Mouse (Mus musculus) ES-E14 (cell line): ENCODE results near the gene Nle1. TPM values are rescaled to one million over a fixed set of nuclear protein-coding genes. Genes with fewer than 3 reads are reported as not detected.

Source experiments
- DNase-seq: peaks from one replicate; pipeline ENCODE4 v3.0.0-alpha.2; 2013; ENCODE audit warnings: low read depth, low spot score
- H3K27ac ChIP-seq: 2 replicates; pipeline ENCODE4 v1.5.1; 2012; ENCODE audit warnings: low read depth, mild to moderate bottlenecking, low read length, moderate library complexity, mixed read lengths; ENCODE audit not compliant: poor library complexity, insufficient read depth, severe bottlenecking
- H3K36me3 ChIP-seq: 2 replicates; pipeline ENCODE4 v1.6.1; 2012; ENCODE audit warnings: mild to moderate bottlenecking, low read length, moderate library complexity, mixed read lengths; ENCODE audit not compliant: control insufficient read depth, poor library complexity, insufficient read depth, severe bottlenecking
- H3K4me1 ChIP-seq, 2 experiments: fragments of 150-350 bp in 1 of 2; sonication (generic) in 1 of 2; 2 replicates each; pipeline ENCODE4 v1.6.1; 2012; ENCODE audit warnings: low read length in 2 of 2, mild to moderate bottlenecking in 1 of 2, mixed read lengths in 1 of 2; ENCODE audit not compliant: control insufficient read depth in 2 of 2, insufficient read depth in 2 of 2, poor library complexity in 1 of 2
- H3K4me3 ChIP-seq, 2 experiments: fragments of 150-350 bp in 1 of 2; sonication (generic) in 1 of 2; 2 replicates each; pipeline ENCODE4 v1.5.1; 2012; ENCODE audit warnings: low read length in 2 of 2, low read depth in 1 of 2, mild to moderate bottlenecking in 1 of 2, mixed read lengths in 1 of 2; ENCODE audit not compliant: insufficient read depth in 1 of 2, poor library complexity in 1 of 2, severe bottlenecking in 1 of 2
- H3K9ac ChIP-seq: 2 replicates; pipeline ENCODE4 v1.6.1; 2012; ENCODE audit warnings: low read depth, mild to moderate bottlenecking, low read length, mixed read lengths; ENCODE audit not compliant: poor library complexity, insufficient read depth, severe bottlenecking
- H3K9me3 ChIP-seq: fragments of 150-350 bp; sonication (generic); 2 replicates; pipeline ENCODE4 v1.6.1; 2012; ENCODE audit warnings: low read depth, mild to moderate bottlenecking, low read length; ENCODE audit not compliant: control insufficient read depth, insufficient read depth
- CHD2 ChIP-seq: IDR thresholded peaks from 2 replicates; pipeline ENCODE4 v1.6.1; 2014; ENCODE audit warnings: mild to moderate bottlenecking, low read depth, low read length, inconsistent platforms
- HCFC1 ChIP-seq: IDR thresholded peaks from 2 replicates; pipeline ENCODE4 v1.6.1; 2012; ENCODE audit warnings: low read length, inconsistent platforms, borderline replicate concordance; ENCODE audit not compliant: insufficient read depth
- MAFK ChIP-seq: IDR thresholded peaks from 2 replicates; pipeline ENCODE4 v1.6.1; 2014; ENCODE audit warnings: mild to moderate bottlenecking, low read depth, low read length, inconsistent platforms; ENCODE audit not compliant: insufficient read depth
- ZC3H11A ChIP-seq: IDR thresholded peaks from 2 replicates; pipeline ENCODE4 v1.6.1; 2012; ENCODE audit warnings: low read depth, mild to moderate bottlenecking, inconsistent platforms, low read length, borderline replicate concordance
- ZNF384 ChIP-seq: IDR thresholded peaks from 2 replicates; pipeline ENCODE4 v1.6.1; 2012; ENCODE audit warnings: low read depth, low read length, inconsistent platforms
- in situ Hi-C, 2 experiments: fragments of 600-800 bp; cut with MboI; formaldehyde crosslinking; loops; one replicate each; pipeline ENCODE4 v1.15.1; 2025; ENCODE audit warnings: low sequenced_read_pairs in 2 of 2, inconsistent platforms in 1 of 2; ENCODE audit not compliant: unreplicated experiment in 2 of 2
- total RNA-seq: library from RNA; depleted of rRNA; stranded (reverse); fragments of 300-350 nt; gene quantifications from 2 replicates; pipeline ENCODE4 v1.2.3, GENCODE M21; 2012

Nle1 gene
- total RNA-seq, 1 experiment: 61.5 TPM

DNA sequence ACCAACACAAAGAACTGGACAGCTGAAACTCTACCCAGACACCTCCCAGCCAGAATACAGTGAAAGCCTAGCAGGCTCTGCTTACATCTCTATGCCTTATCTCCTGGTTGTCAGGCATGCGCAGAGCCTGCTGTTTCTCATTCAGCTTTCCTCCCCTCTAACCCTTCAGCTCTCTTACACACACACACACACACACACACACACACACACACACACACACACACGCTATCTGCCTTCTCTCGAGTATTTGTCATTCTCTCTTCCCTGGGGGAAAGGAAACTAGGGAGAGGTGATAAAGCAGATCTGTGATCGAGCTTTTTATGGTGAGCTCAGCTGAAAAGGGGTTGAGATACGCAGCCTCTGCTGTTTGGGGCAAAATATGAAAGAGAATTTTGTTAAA, 33.3 kb downstream of the Nle1 start:
- no peak for DNase-seq
- Histone ChIP-seq H3K27ac (no peak overlapping the region), H3K9me3 (no peaks in the 10 kb centered on the region), H3K9ac (no peak overlapping the region), H3K4me3 (no peak overlapping the region), H3K4me1 (peaks cover 1 to 2% of the 10 kb centered on the region in 2 experiments; a peak in 2 of 4 replicates), H3K36me3 (peaks cover 4% of the 10 kb centered on the region)
- in situ Hi-C loops: loop anchor here in 1 of 2 experiments (25.0 kb wide), 1 partner anchor 638 kb away; no protein-coding TSS in a partner anchor
- TF ChIP-seq ZNF384: no peak
- no peak for TF ChIP-seq MAFK
- no peak for TF ChIP-seq ZC3H11A
- no peak for TF ChIP-seq CHD2
- no peak for TF ChIP-seq HCFC1

- Histone ChIP-seq H3K4me3 (peak within 1 kb of the TSS; percentile 73 to 85), H3K4me1 (peaks cover 2 to 4% of the 10 kb centered on the region in 2 experiments; a peak in 2 of 4 replicates), H3K9me3 (no peaks in the 10 kb centered on the region), H3K27ac (peak within 1 kb of the TSS; percentile 24; the same call in 1 of the 2 replicates), H3K9ac (peak within 1 kb of the TSS; percentile 81), H3K36me3 (no peaks in the 10 kb centered on the region)
- peak; percentile 94 for DNase-seq
- in situ Hi-C loops: no loop called here
- peak; percentile 53; the same call in 1 of the 2 replicates for TF ChIP-seq HCFC1
- TF ChIP-seq MAFK: no peak
- no peak for TF ChIP-seq CHD2
- no peak for TF ChIP-seq ZC3H11A
- TF ChIP-seq ZNF384: no peak
Observed at GRCm38 (mm10) chr11:82871031-82871446, 37.2 kb downstream of the Nle1 start, which contains the start of gene Rffl. Gene Rffl (minus strand): TSS chr11:82871210.

- in situ Hi-C loops: no loop called here
- Histone ChIP-seq H3K9me3 (no peaks in the 10 kb centered on the region), H3K36me3 (no peaks in the 10 kb centered on the region), H3K4me3 (peak overlapping the region; percentile 73 to 85), H3K9ac (peak overlapping the region; percentile 81), H3K4me1 (peaks cover 2 to 4% of the 10 kb centered on the region in 2 experiments; a peak in 1 of 4 replicates), H3K27ac (peak overlapping the region; percentile 24; the same call in 1 of the 2 replicates)
- no peak for TF ChIP-seq HCFC1
- TF ChIP-seq ZNF384: peak; percentile 49; the same call in 1 of the 2 replicates
- TF ChIP-seq MAFK: no peak
- TF ChIP-seq ZC3H11A: no peak
- no peak for TF ChIP-seq CHD2
- DNase-seq: no peak
Observed at GRCm38 (mm10) chr11:82870173-82871030, 37.8 kb downstream of the Nle1 start.

DNA sequence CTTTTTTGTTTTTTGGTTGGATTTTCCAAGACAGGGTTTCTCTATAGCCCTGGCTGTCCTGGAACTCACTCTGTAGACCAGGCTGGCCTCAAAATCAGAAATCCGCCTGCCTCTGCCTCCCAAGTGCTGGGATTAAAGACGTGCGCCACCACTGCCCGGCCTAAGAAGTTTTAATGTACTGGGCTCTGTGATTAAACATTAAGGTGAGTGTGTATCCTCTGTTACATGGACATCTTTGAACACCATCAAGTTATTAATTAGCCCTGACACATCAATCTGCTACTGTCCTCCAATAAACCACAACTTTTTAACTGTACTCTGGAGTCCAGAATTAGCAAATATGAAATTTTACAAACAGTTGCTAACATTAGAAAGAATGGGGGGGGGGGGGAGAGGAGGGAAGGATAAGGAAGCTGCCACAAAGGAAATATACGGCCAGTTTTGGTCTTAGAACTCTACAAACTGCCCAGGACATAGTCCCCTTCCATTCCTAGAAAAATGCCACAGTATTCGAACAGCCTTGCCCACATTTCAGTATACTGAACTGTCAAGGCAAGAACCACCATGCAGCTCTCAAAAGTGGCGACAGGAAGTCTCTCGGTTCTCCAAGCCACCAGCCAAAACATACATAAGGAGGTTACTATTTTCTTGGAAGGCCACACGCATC, 38.6 kb downstream of the Nle1 start:
- in situ Hi-C loops: no loop called here

More for the DNA sequence above, 38.6 kb downstream of the Nle1 start:
- Histone ChIP-seq H3K36me3 (no peaks in the 10 kb centered on the region), H3K27ac (no peak overlapping the region), H3K9ac (peak overlapping the region; percentile 42; the same call in 1 of the 2 replicates), H3K4me1 (peaks cover 2 to 4% of the 10 kb centered on the region in 2 experiments; a peak in 1 of 4 replicates), H3K4me3 (peak overlapping the region; percentile 73 to 85; a peak in 3 of 4 replicates), H3K9me3 (no peaks in the 10 kb centered on the region)
- no peak for DNase-seq
- TF ChIP-seq ZNF384 (no peak), ZC3H11A (no peak), MAFK (no peak), HCFC1 (no peak), CHD2 (no peak)
